Mouse (Mus musculus) midbrain, embryonic 12.5 days (tissue): Measurements from ENCODE around the gene Shkbp1. TPM values are rescaled to one million over a fixed set of nuclear protein-coding genes. Genes with fewer than 3 reads are reported as not detected.

Source experiments
- ATAC-seq: fragments of 200-750 bp; cut with Nextera tagmentation; 2 replicates; pipeline ENCODE4 v1.8.0; 2017; ENCODE audit warnings: low read depth, moderate TSS enrichment, moderate library complexity; ENCODE audit not compliant: low FRiP score
- H3K27ac ChIP-seq: fragments of 300-500 bp; sonication (generic); replicated peaks from 2 replicates; pipeline ENCODE4 v1.5.1; 2016; ENCODE audit warnings: mild to moderate bottlenecking
- H3K27me3 ChIP-seq: fragments of 300-500 bp; sonication (generic); 2 replicates; pipeline ENCODE4 v1.6.1; 2016; ENCODE audit warnings: mild to moderate bottlenecking
- H3K36me3 ChIP-seq: fragments of 300-500 bp; sonication (generic); 2 replicates; pipeline ENCODE4 v1.6.1; 2016
- H3K4me1 ChIP-seq: fragments of 300-500 bp; sonication (generic); 2 replicates; pipeline ENCODE4 v1.6.1; 2016
- H3K4me2 ChIP-seq: fragments of 300-500 bp; sonication (generic); replicated peaks from 2 replicates; pipeline ENCODE4 v1.6.1; 2016; ENCODE audit warnings: mild to moderate bottlenecking, moderate library complexity
- H3K4me3 ChIP-seq: fragments of 300-500 bp; sonication (generic); 2 replicates; pipeline ENCODE4 v1.5.1; 2016; ENCODE audit warnings: mild to moderate bottlenecking
- H3K9ac ChIP-seq: fragments of 300-500 bp; sonication (generic); replicated peaks from 2 replicates; pipeline ENCODE4 v1.6.1; 2016; ENCODE audit warnings: mild to moderate bottlenecking, moderate library complexity
- H3K9me3 ChIP-seq: fragments of 300-500 bp; sonication (generic); 2 replicates; pipeline ENCODE4 v1.6.1; 2016; ENCODE audit warnings: mild to moderate bottlenecking
- WGBS: fragments of 180-500 bp; shearing (Covaris S2); methylation state at CpG from one replicate; pipeline ENCODE4 v1.1.7; 2016; 5-methylcytosine and 5-hydroxymethylcytosine counted together
- polyA plus RNA-seq: library from polyadenylated mRNA; unstranded; fragments of >200 nt; fragmentation: Nextera tagmentation; extraction: Ambion mirVana; gene quantifications from 2 replicates; pipeline ENCODE4 v1.2.1, GENCODE M21; 2016

Shkbp1 gene
- polyA plus RNA-seq = 77.3 and 78.1 TPM in 2 replicates

- Histone ChIP-seq H3K27me3 (peaks cover 24% of the 10 kb centered on the region), H3K9ac (peak within 1 kb of the TSS; percentile 73), H3K36me3 (peaks cover 9% of the 10 kb centered on the region), H3K27ac (peak within 1 kb of the TSS; percentile 25; the same call in 1 of the 2 replicates), H3K9me3 (no peaks in the 10 kb centered on the region), H3K4me3 (peak within 1 kb of the TSS; percentile 79), H3K4me1 (peaks cover 17% of the 10 kb centered on the region), H3K4me2 (peak within 1 kb of the TSS; percentile 78)
- WGBS = 0% methylated on average over 34 of the region's 34 CpGs
- ATAC-seq = peak; percentile 95
Measured at GRCm38 (mm10) chr7:27355745-27356240, at the start of gene Shkbp1. Shkbp1 (minus strand) TSS chr7:27356019.

DNA sequence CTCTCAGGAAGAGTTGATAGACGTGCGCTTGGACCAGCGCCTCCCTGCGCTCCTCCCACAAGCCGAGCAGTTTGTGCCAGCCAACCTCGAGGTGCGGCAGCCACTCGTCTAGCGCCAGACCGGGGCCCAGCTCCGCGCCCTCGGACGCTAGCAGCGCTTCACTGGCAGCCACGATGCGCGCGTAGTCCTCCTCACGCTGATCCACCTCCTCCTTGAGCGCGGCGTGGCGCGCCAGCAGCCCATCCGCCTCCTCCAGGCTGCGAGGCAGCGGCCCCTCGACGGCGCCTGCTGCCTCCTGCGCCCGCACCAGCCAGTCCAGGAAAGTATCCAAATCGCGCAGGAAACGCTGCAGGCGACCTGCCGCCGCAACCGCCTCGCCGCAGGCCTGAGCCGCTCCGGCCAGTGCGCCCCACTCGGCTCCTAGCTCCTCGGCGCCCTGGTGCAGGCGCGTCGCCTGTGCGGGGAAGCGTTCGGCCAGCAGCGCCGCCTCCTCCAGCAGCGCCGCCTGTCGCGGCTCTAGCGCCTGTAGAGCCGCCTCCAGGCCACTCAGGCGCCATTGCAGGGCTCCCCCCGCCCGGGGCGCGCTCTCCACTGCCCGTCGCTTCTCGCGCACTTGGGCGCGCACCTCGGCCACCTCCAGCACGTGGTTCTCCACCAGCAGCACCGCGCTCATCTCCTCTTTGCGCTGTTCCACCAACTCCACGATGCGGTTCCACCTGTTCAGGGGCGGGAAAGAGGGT is 48.6 kb upstream of the Shkbp1 start:
- peak; percentile 34; the same call in 1 of the 2 replicates for ATAC-seq
- peaks cover 94% of the 10 kb centered on the region for H3K27me3 ChIP-seq
- 0 out of 2 replicates have a peak overlapping the region, but pooled peaks have one; percentile 18 for H3K4me3 ChIP-seq
- H3K27ac ChIP-seq = no peak overlapping the region
- H3K9ac ChIP-seq = no peak overlapping the region
- H3K36me3 ChIP-seq = no peaks in the 10 kb centered on the region
- H3K4me1 ChIP-seq = peaks cover 18% of the 10 kb centered on the region
- 7% methylated on average over 81 of the region's 81 CpGs for WGBS
- H3K9me3 ChIP-seq = peaks cover 11% of the 10 kb centered on the region
- H3K4me2 ChIP-seq = 0 out of 2 replicates have a peak overlapping the region, but pooled peaks have one; percentile 13

DNA sequence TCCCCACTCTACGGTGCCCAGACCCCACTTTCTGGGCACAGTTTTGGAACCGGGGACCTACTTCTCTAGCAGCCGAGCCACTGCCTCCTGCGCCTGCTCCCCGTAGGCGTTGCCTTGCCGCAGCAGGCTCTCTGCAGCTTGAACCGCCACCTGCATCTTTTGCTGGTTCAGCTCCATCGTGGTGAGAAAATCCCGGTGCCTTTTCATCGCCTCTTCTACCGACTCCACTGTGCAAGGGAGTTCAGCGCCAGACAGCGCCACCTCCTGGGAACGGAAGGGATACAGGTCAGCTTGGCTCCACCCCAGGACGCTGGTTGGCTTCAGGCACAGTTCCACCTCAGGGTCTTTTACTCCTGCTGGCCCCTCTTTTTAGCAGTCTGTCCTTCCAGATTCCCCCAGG is 46.9 kb upstream of the Shkbp1 start:
- Histone ChIP-seq H3K9ac (no peak overlapping the region), H3K36me3 (no peaks in the 10 kb centered on the region), H3K4me2 (no peak overlapping the region), H3K9me3 (peaks cover 11% of the 10 kb centered on the region), H3K27me3 (peaks cover 87% of the 10 kb centered on the region), H3K4me1 (peaks cover 5% of the 10 kb centered on the region; the same call in 1 of the 2 replicates), H3K4me3 (no peak overlapping the region), H3K27ac (no peak overlapping the region)
- 8% methylated on average over 16 of the region's 16 CpGs for WGBS
- ATAC-seq = no peak

- Histone ChIP-seq H3K9ac (no peak overlapping the region), H3K27ac (no peak overlapping the region), H3K4me1 (peaks cover 13% of the 10 kb centered on the region), H3K9me3 (0 out of 2 replicates have a peak, but pooled peaks cover 4% of the 10 kb centered on the region), H3K4me2 (no peak overlapping the region), H3K27me3 (peaks cover 87% of the 10 kb centered on the region), H3K36me3 (no peaks in the 10 kb centered on the region), H3K4me3 (no peak overlapping the region)
- WGBS = 79% methylated on average over 7 of the region's 7 CpGs
- no peak for ATAC-seq
Measured at GRCm38 (mm10) chr7:27400545-27400944, 44.7 kb upstream of the Shkbp1 start.

DNA sequence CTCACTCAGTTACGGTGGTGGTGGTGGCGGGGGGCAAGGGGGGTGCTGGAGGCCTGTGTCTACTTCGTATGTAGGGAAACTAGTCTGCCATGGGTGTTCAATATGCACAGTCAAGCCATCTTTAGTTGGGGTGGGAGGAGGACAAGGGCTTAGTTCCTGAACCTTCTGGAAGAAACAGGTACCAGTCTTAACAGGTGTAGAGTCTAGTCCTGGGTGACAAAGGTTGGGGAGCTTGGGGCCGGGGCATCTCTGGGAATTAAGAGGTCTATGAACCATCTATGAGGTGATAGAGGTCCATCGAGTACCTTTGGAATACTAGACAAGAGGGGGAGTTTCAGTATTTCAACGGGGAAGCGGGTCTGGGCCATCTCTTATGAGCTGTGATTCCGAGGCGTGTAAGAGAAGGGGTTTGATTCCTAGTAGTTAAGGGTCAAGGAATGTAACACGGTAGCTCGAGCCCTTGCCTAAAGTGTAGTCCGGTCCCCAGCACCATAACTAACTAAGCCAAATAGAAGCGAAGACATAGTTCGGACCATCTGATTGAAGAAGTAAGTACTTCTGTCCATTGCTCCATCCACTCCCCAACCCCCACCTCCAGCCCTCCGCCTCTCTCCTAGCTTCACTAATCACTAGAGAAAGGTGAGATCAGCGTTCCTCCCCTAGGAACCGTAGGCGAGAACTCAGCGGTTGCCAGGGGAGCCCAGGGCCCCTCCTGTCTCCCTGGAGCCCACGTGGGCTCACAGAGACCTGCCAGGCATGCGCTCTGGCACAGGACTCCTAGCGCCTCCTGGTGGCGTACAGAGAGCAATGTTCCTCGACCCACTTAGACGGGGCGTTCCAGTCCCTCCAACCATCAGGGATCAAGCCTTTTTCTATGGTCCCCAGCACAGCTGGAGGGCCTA is 41.5 kb upstream of the Shkbp1 start:
- H3K27me3 ChIP-seq = peaks cover 84% of the 10 kb centered on the region
- peak; percentile 44 for ATAC-seq
- peaks cover 8% of the 10 kb centered on the region for H3K4me1 ChIP-seq
- H3K4me2 ChIP-seq = peak overlapping the region; percentile 85
- H3K4me3 ChIP-seq = peak overlapping the region; percentile 54; the same call in 1 of the 2 replicates
- 18% methylated on average over 26 of the region's 26 CpGs for WGBS
- H3K9me3 ChIP-seq = no peaks in the 10 kb centered on the region
- no peak overlapping the region for H3K27ac ChIP-seq
- H3K36me3 ChIP-seq = no peaks in the 10 kb centered on the region
- no peak overlapping the region for H3K9ac ChIP-seq

- Histone ChIP-seq H3K4me3 (peak overlapping the region; percentile 54), H3K36me3 (no peaks in the 10 kb centered on the region), H3K4me2 (peak overlapping the region; percentile 85), H3K27me3 (peaks cover 85% of the 10 kb centered on the region), H3K9me3 (no peaks in the 10 kb centered on the region), H3K27ac (no peak overlapping the region), H3K9ac (peak overlapping the region; percentile 62), H3K4me1 (peaks cover 8% of the 10 kb centered on the region)
- WGBS = 2% methylated on average over 43 of the region's 68 CpGs
- peak; percentile 67 for ATAC-seq
Measured at GRCm38 (mm10) chr7:27396184-27397047, 40.6 kb upstream of the Shkbp1 start.

- peak; percentile 53; the same call in 1 of the 2 replicates for ATAC-seq
- 3% methylated on average over 22 of the region's 22 CpGs for WGBS
- Histone ChIP-seq H3K4me1 (peaks cover 8% of the 10 kb centered on the region), H3K4me3 (peak overlapping the region; percentile 54), H3K27ac (no peak overlapping the region), H3K36me3 (no peaks in the 10 kb centered on the region), H3K9ac (peak overlapping the region; percentile 62; the same call in 1 of the 2 replicates), H3K4me2 (peak overlapping the region; percentile 85), H3K27me3 (peaks cover 85% of the 10 kb centered on the region), H3K9me3 (no peaks in the 10 kb centered on the region)
Measured at GRCm38 (mm10) chr7:27395521-27396183, 39.8 kb upstream of the Shkbp1 start.

DNA sequence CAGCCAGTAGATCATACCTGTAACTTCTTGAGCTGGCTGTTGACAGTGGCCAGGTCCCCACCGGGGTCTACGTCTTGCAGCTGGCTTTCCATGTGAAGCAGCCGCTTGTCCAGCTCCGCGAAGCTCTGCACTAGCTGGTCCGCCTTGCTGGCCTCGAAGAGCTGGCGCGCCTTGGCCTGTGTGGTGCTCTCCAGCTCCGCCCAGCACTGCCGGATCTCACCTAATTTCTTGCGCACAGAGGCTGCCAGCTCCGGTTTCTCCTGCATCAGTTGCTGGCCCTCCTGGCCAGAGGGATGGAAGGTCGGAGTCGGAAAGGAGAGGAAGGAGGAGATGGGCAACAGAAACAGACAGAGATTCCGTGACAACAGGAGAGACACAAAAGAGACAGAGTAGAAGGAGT is 35.6 kb upstream of the Shkbp1 start:
- H3K9me3 ChIP-seq = no peaks in the 10 kb centered on the region
- 45% methylated on average over 16 of the region's 16 CpGs for WGBS
- peaks cover 6% of the 10 kb centered on the region for H3K4me1 ChIP-seq
- no peak overlapping the region for H3K4me3 ChIP-seq
- no peak for ATAC-seq
- no peak overlapping the region for H3K4me2 ChIP-seq
- peaks cover 62% of the 10 kb centered on the region for H3K27me3 ChIP-seq
- H3K9ac ChIP-seq = no peak overlapping the region
- H3K36me3 ChIP-seq = no peaks in the 10 kb centered on the region
- H3K27ac ChIP-seq = no peak overlapping the region

- no peaks in the 10 kb centered on the region for H3K4me1 ChIP-seq
- WGBS = 67% methylated on average over 6 of the region's 6 CpGs
- H3K9me3 ChIP-seq = no peaks in the 10 kb centered on the region
- peaks cover 40% of the 10 kb centered on the region for H3K27me3 ChIP-seq
- H3K36me3 ChIP-seq = no peaks in the 10 kb centered on the region
- no peak for ATAC-seq
- H3K9ac ChIP-seq = no peak overlapping the region
- no peak overlapping the region for H3K4me2 ChIP-seq
- no peak overlapping the region for H3K27ac ChIP-seq
- no peak overlapping the region for H3K4me3 ChIP-seq
Measured at GRCm38 (mm10) chr7:27389213-27389612, 33.4 kb upstream of the Shkbp1 start.

GRCm38 (mm10) chr7:27384731-27385130 is 28.9 kb upstream of the Shkbp1 start:
- WGBS = 33% methylated on average over 4 of the region's 4 CpGs
- ATAC-seq = no peak
- Histone ChIP-seq H3K9me3 (no peaks in the 10 kb centered on the region), H3K9ac (no peak overlapping the region), H3K4me3 (no peak overlapping the region), H3K4me1 (no peaks in the 10 kb centered on the region), H3K4me2 (no peak overlapping the region), H3K27ac (no peak overlapping the region), H3K36me3 (no peaks in the 10 kb centered on the region), H3K27me3 (peaks cover 7% of the 10 kb centered on the region; the same call in 1 of the 2 replicates)

DNA sequence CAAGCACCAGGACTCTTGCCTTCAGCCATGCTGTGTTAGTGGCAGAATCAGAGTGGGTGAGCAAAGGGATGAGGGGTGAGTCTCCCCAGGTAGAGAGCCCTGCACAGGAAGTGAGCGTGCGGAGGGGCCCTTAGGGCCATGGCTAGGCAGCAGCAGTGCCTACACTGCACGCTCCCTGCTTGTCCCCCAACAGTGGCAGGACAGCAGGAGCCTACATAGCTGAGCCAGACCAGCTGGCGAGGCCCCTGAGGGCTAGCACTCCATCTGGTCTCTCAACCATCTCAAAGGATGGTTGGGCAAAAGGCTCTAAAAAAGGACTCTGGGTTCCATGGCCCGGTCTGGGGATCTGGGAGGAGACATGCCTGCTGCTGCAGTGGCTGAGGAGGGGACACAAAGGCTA is 28.3 kb upstream of the Shkbp1 start:
- no peaks in the 10 kb centered on the region for H3K36me3 ChIP-seq
- no peak overlapping the region for H3K27ac ChIP-seq
- no peak overlapping the region for H3K9ac ChIP-seq
- H3K27me3 ChIP-seq = peaks cover 13% of the 10 kb centered on the region
- H3K9me3 ChIP-seq = no peaks in the 10 kb centered on the region
- ATAC-seq = no peak
- H3K4me1 ChIP-seq = no peaks in the 10 kb centered on the region
- H3K4me2 ChIP-seq = no peak overlapping the region
- WGBS = 79% methylated on average over 5 of the region's 5 CpGs
- H3K4me3 ChIP-seq = no peak overlapping the region
